Mouse (Mus musculus) layer of hippocampus, postnatal 25 days (tissue): ENCODE measurements around the gene Ephb1. TPM values are rescaled to one million over a fixed set of nuclear protein-coding genes. Genes with fewer than 3 reads are reported as not detected.

ENCODE experiments used
- DNase-seq, 2 experiments: peaks; one replicate each; pipeline ENCODE4 v3.0.0; 2022; ENCODE audit warnings: mixed read lengths in 2 of 2, low spot score in 1 of 2; ENCODE audit errors: extremely low spot score in 1 of 2
- total RNA-seq, 2 experiments: library from RNA; stranded (reverse); gene quantifications; 2 replicates each; pipeline ENCODE4 v1.2.3; 2021

Gene Ephb1
- 10 to 100 TPM; 30.1 to 32.2 TPM for total RNA-seq

GRCm38 (mm10) chr9:102354561-102354973, at the start of gene Ephb1:
Gene Ephb1, minus strand, starts transcription at chr9:102354693.
- DNase-seq: peak; percentile 80 to 83

- peak; percentile 49 to 67 for DNase-seq
Measured at GRCm38 (mm10) chr9:102403086-102404021, 48.9 kb upstream of the Ephb1 start.

GRCm38 (mm10) chr9:102402671-102403070, 48.2 kb upstream of the Ephb1 start:
- no peak for DNase-seq

GRCm38 (mm10) chr9:102388266-102388665, 33.8 kb upstream of the Ephb1 start:
- DNase-seq: no peak

- DNase-seq: no peak
Measured at GRCm38 (mm10) chr9:102386816-102387215, 32.3 kb upstream of the Ephb1 start.

- no peak for DNase-seq
Measured at GRCm38 (mm10) chr9:102380235-102380634, 25.7 kb upstream of the Ephb1 start.

GRCm38 (mm10) chr9:102374661-102375060, 20.2 kb upstream of the Ephb1 start:
- no peak for DNase-seq

GRCm38 (mm10) chr9:102373886-102374285, 19.4 kb upstream of the Ephb1 start:
- DNase-seq: no peak

GRCm38 (mm10) chr9:102371936-102372335, 17.4 kb upstream of the Ephb1 start:
- no peak for DNase-seq

GRCm38 (mm10) chr9:102371036-102371770, 16.7 kb upstream of the Ephb1 start:
- no peak for DNase-seq

- DNase-seq: no peak
Measured at GRCm38 (mm10) chr9:102370141-102370540, 15.6 kb upstream of the Ephb1 start.

- no peak for DNase-seq
Measured at GRCm38 (mm10) chr9:102369141-102369540, 14.6 kb upstream of the Ephb1 start.

- DNase-seq: no peak
Measured at GRCm38 (mm10) chr9:102367796-102368195, 13.3 kb upstream of the Ephb1 start.

GRCm38 (mm10) chr9:102365536-102365935, 11.0 kb upstream of the Ephb1 start:
- no peak for DNase-seq

GRCm38 (mm10) chr9:102359311-102359710, 4.8 kb upstream of the Ephb1 start:
- peak in 1 of 2 experiments; percentile 1 for DNase-seq

GRCm38 (mm10) chr9:102358711-102359110, 4.2 kb upstream of the Ephb1 start:
- DNase-seq: peak in 1 of 2 experiments; percentile 1

- peak in 1 of 2 experiments; percentile 4 for DNase-seq
Measured at GRCm38 (mm10) chr9:102358011-102358410, 3.5 kb upstream of the Ephb1 start.

GRCm38 (mm10) chr9:102356516-102356915, 2.0 kb upstream of the Ephb1 start:
- DNase-seq: peak in 1 of 2 experiments; percentile 3

GRCm38 (mm10) chr9:102355726-102356125, 1.2 kb upstream of the Ephb1 start:
- DNase-seq: no peak

- peak in 1 of 2 experiments; percentile 72 for DNase-seq
Measured at GRCm38 (mm10) chr9:102353636-102354491, 629 bp downstream of the Ephb1 start.
